Mouse (Mus musculus) kidney, postnatal 25 days (tissue): ENCODE results near the gene Tmem139.

ENCODE experiments used
- DNase-seq, 2 experiments: peaks; one replicate each; pipeline ENCODE4 v3.0.0; 2021; ENCODE audit warnings: mixed read lengths in 2 of 2

Tmem139 gene

GRCm38 (mm10) chr6:42282865-42283528 is 21.2 kb downstream of the Tmem139 start:
- DNase-seq, result no peak

GRCm38 (mm10) chr6:42286448-42286847 is 24.7 kb downstream of the Tmem139 start, which contains the start of gene Clcn1:
TSS of gene Clcn1 (plus strand) at chr6:42286685.
- DNase-seq, result no peak

GRCm38 (mm10) chr6:42287562-42287961 is 25.8 kb downstream of the Tmem139 start:
- no peak for DNase-seq

- DNase-seq, result no peak
These were observed 31.6 kb downstream of the Tmem139 start for GRCm38 (mm10) chr6:42293327-42293726.

- DNase-seq, result no peak
These were observed 33.9 kb downstream of the Tmem139 start for GRCm38 (mm10) chr6:42295549-42296094.

- DNase-seq, result no peak
These were observed 37.6 kb downstream of the Tmem139 start for GRCm38 (mm10) chr6:42299362-42299761.

- peak; percentile 27 to 51 for DNase-seq
These were observed 48.1 kb downstream of the Tmem139 start for GRCm38 (mm10) chr6:42309816-42310378.

GRCm38 (mm10) chr6:42310427-42311053 is 48.8 kb downstream of the Tmem139 start:
- DNase-seq, result no peak
